Mouse (Mus musculus) heart, adult 8-10 months (tissue): Measurements from ENCODE around the gene Cyp2d12. TPM values are rescaled to one million over a fixed set of nuclear protein-coding genes. Genes with fewer than 3 reads are reported as not detected.
"Not testable (repeated sequence)": the region's sequence is repeated elsewhere in the genome, so short reads cannot be mapped to it uniquely, and the experiment has no call there.

Source experiments
- DNase-seq: peaks from one replicate; pipeline ENCODE4 v3.0.0; 2022; ENCODE audit warnings: low spot score
- microRNA-seq: library from miRNA; unstranded; fragments of <30 nt; microRNA quantifications from one replicate; pipeline ENCODE4 v1.2.0, GENCODE M21; 2022
- total RNA-seq, 4 experiments: library from RNA; stranded (reverse); gene quantifications; 2 replicates each; pipeline ENCODE4 v1.2.4; 2022

Gene Cyp2d12
- not detected for total RNA-seq

DNA sequence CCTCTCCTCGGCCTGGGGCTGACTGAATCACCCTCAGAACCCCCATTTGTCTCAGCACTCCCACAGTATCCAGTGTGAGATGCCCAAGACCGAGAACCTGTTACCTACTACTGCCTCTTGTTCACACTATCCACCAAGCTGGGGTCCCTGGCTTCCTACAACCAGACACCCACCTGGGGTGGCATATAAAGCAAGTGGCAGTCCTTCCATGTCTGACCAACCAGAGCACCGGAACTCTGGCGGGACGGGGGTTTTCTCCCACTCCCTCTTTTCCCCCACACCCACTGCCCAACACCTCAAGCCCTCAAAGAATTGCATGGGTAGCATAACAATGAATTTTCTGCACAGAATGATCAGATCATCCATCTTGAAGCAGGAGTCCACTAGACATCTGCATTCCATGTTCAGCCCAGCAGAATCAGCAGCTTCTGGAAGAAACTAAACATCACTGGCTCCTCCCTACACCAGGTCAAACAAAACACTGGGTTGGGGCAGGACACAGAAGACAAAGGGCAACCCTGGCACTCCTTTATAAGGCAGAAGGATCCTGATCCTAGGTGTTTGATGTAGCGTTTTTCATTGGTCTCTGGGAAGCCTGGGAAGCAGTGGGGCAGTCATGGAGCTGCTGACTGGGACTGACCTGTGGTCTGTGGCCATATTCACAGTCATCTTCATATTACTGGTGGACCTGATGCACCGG lies at the start of gene Cyp2d12:
Gene Cyp2d12, plus strand, starts transcription at position 542 of the 700 bp plus-strand sequence.
- DNase-seq: no peak

- no peak for DNase-seq
Observed at GRCm38 (mm10) chr15:82506971-82507370, 47.9 kb upstream of the Cyp2d12 start.

DNA sequence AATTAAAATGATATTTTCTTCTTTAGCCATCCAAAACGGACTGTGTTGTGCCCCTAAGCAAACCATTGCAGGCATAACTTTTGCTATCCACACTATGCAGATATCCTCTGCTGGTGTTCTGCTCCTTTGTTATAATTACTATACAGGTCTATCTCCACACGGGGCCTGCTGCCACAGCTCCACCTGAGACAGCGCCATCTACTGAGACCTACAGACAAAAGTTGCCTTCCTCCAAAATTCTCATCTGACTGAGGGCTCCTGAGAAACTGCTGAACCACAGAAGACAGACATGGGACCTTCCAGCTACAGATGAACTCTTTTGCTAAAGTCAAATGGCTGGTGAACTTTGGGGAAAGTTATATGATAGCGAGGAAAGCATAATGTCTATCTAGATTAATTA lies 47.1 kb upstream of the Cyp2d12 start:
- DNase-seq: not testable (repeated sequence)

DNA sequence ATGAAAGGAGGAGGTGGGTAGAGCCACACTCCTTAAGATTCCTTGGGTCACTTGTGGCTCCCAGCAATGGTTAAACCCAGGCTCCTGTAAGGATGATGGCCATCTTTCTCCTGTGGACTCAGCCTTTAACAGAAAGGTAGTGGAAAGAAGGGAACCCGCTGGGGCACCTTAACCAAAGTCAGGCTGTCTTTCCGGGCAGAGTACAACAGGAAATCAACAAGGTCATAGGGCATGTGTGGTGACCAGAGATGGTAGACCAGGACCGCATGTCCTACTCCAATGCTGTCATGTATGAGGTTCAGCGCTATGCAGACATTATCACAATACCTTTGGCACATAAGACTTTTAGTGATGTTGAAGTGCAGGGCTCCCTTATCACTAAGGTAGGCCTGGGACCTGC lies 45.4 kb upstream of the Cyp2d12 start:
- not testable (repeated sequence) for DNase-seq

GRCm38 (mm10) chr15:82510500-82510899 lies 44.4 kb upstream of the Cyp2d12 start:
- DNase-seq: not testable (repeated sequence)

- not testable (repeated sequence) for DNase-seq
Observed at GRCm38 (mm10) chr15:82512111-82512510, 42.8 kb upstream of the Cyp2d12 start.

DNA sequence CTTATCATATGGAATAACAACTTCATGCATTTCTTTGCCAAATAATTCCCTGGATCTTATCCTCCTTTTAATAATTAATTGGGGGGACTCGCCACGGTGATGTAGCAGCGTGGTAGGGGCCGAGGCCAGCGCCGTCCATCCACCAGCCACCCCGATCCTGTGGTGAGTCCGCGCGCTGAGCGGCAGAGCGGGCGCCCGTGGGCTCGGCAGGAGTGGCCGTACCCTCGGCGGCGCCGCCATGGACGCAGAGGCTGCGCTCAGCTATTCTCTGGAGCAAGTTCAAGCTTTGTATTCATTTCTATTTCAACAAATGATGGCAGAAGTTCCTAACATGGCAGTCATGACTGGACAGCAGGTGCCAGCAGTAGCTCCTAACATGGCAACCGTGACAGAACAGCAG lies 38.7 kb upstream of the Cyp2d12 start:
- DNase-seq: not testable (repeated sequence)

DNA sequence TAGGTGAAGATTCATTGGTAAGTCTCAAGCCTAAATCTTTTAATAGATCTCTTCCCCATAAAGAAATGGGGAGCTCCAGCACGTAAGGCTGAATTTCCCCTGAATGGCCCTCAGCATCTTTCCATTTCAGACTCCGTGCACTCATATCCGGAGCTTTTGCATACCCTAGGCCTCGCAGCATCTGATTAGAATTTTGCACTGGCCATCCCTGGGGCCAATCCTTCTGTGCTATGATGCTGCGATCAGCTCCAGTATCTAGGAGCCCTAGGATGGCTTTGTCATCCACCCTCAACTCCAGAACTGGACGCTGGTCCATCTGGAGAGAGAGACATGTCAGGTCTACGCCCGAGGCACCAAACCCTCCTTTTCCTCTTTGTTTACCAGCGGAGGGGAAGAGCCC lies 27.5 kb upstream of the Cyp2d12 start:
- not testable (repeated sequence) for DNase-seq

DNA sequence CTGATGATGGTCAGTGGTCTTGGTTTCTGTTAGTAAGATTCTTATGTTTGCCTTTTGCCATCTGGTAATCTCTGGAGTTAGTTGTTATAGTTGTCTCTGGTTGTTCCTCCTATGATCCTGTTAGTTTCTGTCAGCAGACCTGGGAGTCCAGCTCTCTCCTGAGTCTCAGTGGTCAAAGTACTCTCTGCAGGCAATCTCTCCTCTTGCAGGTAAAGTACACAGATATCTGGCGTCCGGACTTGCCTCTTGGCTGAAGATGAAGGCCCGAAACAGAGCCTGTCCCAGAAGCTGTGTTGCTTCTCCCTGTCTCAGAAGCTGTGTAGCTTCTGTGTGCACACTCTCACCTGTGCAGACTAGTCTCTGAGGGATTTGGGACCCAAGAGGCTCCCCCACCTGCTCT lies 22.2 kb upstream of the Cyp2d12 start:
- not testable (repeated sequence) for DNase-seq

GRCm38 (mm10) chr15:82542976-82543375 lies 11.9 kb upstream of the Cyp2d12 start:
- not testable (repeated sequence) for DNase-seq

GRCm38 (mm10) chr15:82544561-82544960 lies 10.3 kb upstream of the Cyp2d12 start:
- not testable (repeated sequence) for DNase-seq

GRCm38 (mm10) chr15:82547753-82548152 lies 7.1 kb upstream of the Cyp2d12 start:
- not testable (repeated sequence) for DNase-seq

GRCm38 (mm10) chr15:82553211-82553610 lies 1.7 kb upstream of the Cyp2d12 start:
- not testable (repeated sequence) for DNase-seq

- no peak for DNase-seq
Observed at GRCm38 (mm10) chr15:82572856-82573255, 18.0 kb downstream of the Cyp2d12 start.

GRCm38 (mm10) chr15:82579071-82579470 lies 24.2 kb downstream of the Cyp2d12 start:
- no peak for DNase-seq

DNA sequence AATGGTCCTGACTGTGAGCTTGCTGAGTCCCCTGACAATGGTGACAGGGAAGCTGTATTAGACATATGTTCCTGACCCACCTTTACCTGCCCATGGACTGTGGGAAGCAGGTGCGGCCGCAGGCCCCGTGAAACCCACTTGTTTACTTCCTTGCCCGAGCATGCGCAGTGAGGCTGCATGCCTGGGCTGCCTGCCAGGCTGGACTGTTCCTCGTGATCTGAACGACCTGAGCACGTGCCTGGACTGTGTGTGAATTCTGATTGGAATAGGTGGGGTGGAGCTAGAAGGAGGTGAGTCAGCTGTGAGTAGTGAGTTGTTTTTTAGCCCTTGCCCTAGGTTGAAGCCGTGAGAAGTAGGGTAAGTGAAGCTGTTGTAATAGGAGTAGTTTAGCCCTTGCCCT lies 27.7 kb downstream of the Cyp2d12 start:
- DNase-seq: no peak

Small RNA genes lying within 50 kb of the gene (microRNA-seq; reads per million reads assigned to microRNA genes)
- gene Gm27924: not detected
- not detected for gene Gm28023

Other genes starting within 250 kb of the Cyp2d12 start
- 10 to 100 TPM; 27.1 to 32.1 (median 29.9) TPM for gene Naga, start 216.1 kb upstream of the Cyp2d12 start, total RNA-seq
- gene Pheta2, start 216.1 kb upstream of the Cyp2d12 start, total RNA-seq: under 1 TPM; 0.44 to 0.57 (median 0.48) TPM
- gene Smdt1, start 216.1 kb upstream of the Cyp2d12 start, total RNA-seq: 100 to 1,000 TPM; 190 to 214 (median 204) TPM
- gene Ndufa6, start 200.8 kb upstream of the Cyp2d12 start, total RNA-seq: 100 to 1,000 TPM; 658 to 797 (median 740) TPM
- gene Cyp2d22, start 174.8 kb upstream of the Cyp2d12 start, total RNA-seq: 10 to 100 TPM; 19.3 to 30.9 (median 23.3) TPM
- under 1 TPM in 1 of 4 experiments, not detected in 3; 0.19 TPM for gene Cyp2d11, start 161.1 kb upstream of the Cyp2d12 start, total RNA-seq
- gene Cyp2d10, start 147.9 kb upstream of the Cyp2d12 start, total RNA-seq: under 1 TPM in 2 of 4 experiments, not detected in 2; 0.41 to 0.80 TPM
- under 1 TPM in 1 of 4 experiments, not detected in 3; 0.22 TPM for gene Cyp2d9, start 121.6 kb upstream of the Cyp2d12 start, total RNA-seq
- not detected for gene Cyp2d34, start 65.9 kb downstream of the Cyp2d12 start, total RNA-seq
- gene Cyp2d40, start 209.1 kb downstream of the Cyp2d12 start, total RNA-seq: not detected
- not detected for gene Cyp2d26, start 239.2 kb downstream of the Cyp2d12 start, total RNA-seq